Mouse (Mus musculus): ENCODE measurements around the gene Ctbp2. TPM values are rescaled to one million over a fixed set of nuclear protein-coding genes. Genes with fewer than 3 reads are reported as not detected.

The Ctbp2 gene
- polyA plus RNA-seq, 1 experiment from 2014 or later, result 74.0 TPM

DNA sequence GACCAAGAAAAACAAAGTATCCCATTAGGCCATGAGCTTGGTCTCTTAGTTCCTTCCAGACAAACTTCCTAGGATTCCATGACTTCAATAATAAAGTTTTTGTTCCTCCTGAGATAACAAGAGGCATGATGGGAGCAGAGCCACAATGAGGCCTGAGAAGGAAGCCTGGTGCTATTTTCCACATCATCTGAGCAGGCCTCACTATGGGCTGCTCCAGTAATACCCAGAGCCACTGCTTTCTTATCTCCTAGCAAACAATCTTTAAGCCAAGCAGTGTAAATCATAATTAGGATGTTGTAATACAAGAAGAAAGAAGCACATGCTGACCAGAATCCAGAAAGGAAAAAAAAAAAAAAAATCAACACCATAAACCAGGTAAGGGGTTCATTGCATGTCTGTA, 7.6 kb downstream of the Ctbp2 start:
- H3K27me3 ChIP-seq, result no peaks in the 10 kb centered on the region
- H3K9ac ChIP-seq, result no peak overlapping the region
- H3K4me1 ChIP-seq, result peaks cover 93% of the 10 kb centered on the region
- no peak overlapping the region for H3K27ac ChIP-seq
- no peak overlapping the region for H3K4me3 ChIP-seq
- ATAC-seq (ENCODE audit: low FRiP score, low read depth), result no peak
- no peaks in the 10 kb centered on the region for H3K36me3 ChIP-seq
- peak overlapping the region; percentile 59; the same call in 1 of the 2 replicates for H3K4me2 ChIP-seq (replicated peaks)
- H3K9me3 ChIP-seq, result no peaks in the 10 kb centered on the region

DNA sequence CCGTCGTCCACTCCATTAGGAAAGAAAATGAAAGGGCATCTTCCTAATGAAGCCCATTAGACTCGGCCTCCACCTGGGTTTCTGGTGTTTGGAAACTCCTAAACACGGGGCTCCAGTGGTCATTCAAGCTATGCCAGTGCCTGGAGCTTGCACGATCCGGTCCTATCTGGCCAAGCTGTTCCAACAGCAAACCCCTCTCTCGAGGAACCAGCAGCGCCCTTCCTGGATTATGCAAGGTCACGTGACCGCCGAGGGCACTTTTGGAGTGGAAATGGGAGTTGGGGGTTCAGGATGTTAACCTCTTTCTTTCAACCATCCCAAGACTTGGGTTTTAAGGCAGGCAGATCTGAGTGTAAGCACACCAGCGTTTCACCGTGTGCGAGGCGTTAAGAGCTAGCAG, 8.3 kb downstream of the Ctbp2 start:
- WGBS, result 9% methylated on average over 15 of the region's 15 CpGs
- H3K9ac ChIP-seq, result 0 out of 2 replicates have a peak overlapping the region, but pooled peaks have one; percentile 43
- H3K4me2 ChIP-seq (replicated peaks), result peak overlapping the region; percentile 59
- no peak for ATAC-seq (ENCODE audit: low FRiP score, low read depth)
- no peaks in the 10 kb centered on the region for H3K36me3 ChIP-seq
- H3K27me3 ChIP-seq, result no peaks in the 10 kb centered on the region
- H3K4me3 ChIP-seq, result peak overlapping the region; percentile 20; the same call in 1 of the 2 replicates
- H3K9me3 ChIP-seq, result no peaks in the 10 kb centered on the region
- H3K27ac ChIP-seq, result no peak overlapping the region
- peaks cover 97% of the 10 kb centered on the region for H3K4me1 ChIP-seq

DNA sequence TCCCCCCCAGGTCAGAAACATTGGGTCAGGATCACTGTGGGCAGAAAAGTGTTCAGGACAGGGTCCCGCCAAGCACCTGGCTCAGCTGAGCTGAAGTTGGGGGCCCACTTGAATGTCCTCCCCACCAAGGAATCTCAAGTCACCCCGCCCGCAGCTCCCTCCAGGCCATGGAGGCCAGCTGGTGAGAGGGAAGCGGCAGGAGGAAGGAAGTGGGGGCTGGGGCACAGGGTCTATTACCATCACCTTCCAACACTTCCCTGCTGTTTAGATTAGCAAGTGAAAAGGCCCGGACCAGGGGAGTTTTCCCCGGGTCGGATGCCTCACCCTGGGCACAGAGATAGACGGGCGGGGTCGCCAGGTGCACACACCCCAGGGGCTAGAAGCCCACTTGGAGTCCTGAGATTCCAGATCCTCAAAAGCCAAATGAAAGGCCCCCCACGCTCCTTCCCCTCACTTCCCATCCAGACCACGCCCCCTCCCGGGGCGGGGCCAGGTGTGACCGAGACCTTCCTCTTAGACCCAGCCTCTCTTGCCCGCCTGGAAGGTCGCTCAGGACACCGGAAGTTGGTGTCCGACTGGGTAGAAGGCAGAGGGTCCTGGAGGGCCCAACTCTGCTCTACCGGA, 9.2 kb downstream of the Ctbp2 start:
- Histone ChIP-seq H3K9ac (no peak overlapping the region), H3K4me2 (replicated peaks) (peak overlapping the region; percentile 59), H3K4me3 (peak overlapping the region; percentile 20), H3K9me3 (no peaks in the 10 kb centered on the region), H3K27me3 (no peaks in the 10 kb centered on the region), H3K27ac (no peak overlapping the region), H3K4me1 (peaks cover 98% of the 10 kb centered on the region), H3K36me3 (no peaks in the 10 kb centered on the region)
- no peak for ATAC-seq (ENCODE audit: low FRiP score, low read depth)
- 9% methylated on average over 20 of the region's 20 CpGs for WGBS

DNA sequence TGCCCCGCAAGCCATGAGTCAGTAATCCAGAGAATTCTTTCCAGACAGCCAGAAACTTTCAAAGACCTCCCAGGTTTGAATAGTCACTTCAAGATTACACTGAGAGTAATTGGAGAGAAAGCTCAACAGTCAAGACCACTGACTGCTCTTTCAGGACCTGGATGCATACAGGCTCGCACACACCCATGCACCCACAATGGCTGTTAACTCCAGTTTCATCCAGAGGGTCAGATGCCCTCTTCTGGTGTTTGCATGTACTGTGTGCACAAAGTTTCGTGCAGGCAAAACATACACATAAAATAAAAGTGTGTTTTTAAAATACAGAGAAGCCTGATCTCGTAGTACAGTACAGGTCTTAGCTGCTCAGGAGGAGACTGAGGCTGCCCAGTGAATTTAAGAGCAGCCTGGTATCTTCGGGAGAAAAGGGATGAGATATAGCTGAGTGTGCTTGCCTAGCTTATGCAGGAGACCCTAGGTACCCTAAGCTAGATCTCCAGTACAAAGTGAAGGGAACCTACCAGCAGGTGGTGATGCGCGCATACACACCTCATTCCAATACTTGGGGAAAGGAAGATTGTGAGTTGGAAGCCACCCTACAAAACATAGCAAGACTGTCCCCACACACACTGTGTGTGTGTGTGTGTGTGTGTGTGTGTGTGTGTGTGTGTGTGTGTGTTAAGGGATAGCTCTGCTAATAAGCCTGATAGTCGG, 10.8 kb downstream of the Ctbp2 start:
- no peak for ATAC-seq (ENCODE audit: low FRiP score, low read depth)
- H3K4me3 ChIP-seq, result no peak overlapping the region
- H3K9me3 ChIP-seq, result no peaks in the 10 kb centered on the region
- H3K27ac ChIP-seq, result no peak overlapping the region
- WGBS, result 74% methylated on average over 8 of the region's 8 CpGs
- H3K9ac ChIP-seq, result no peak overlapping the region
- no peaks in the 10 kb centered on the region for H3K27me3 ChIP-seq
- peaks cover 90% of the 10 kb centered on the region for H3K4me1 ChIP-seq
- H3K4me2 ChIP-seq (replicated peaks), result no peak overlapping the region
- peaks cover 3% of the 10 kb centered on the region; the same call in 1 of the 2 replicates for H3K36me3 ChIP-seq

DNA sequence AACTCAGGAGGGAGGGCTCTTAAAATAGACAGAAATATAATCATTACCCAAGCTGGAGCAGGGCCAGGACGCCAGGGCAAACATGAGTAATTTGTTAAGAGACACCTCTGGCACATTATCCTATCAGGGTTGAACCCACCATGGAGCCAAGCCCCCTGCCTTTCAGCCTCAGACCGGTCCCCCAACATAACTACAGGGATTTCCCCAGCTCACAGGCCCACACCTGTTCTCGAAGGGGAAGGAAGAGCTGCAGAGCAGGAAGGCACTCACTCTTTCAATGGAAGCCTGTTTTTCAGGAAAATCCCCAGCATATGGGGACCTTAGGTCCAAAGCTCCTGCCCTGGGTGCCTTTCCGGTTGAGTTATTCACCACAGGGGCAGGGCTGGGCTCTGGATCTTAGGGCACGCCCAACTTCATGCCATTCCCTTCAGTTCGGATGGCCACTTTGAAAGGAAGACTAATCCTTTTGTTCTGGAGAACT, 11.8 kb downstream of the Ctbp2 start:
- ATAC-seq (ENCODE audit: low FRiP score, low read depth), result no peak
- no peak overlapping the region; the same call in 1 of the 2 replicates for H3K27ac ChIP-seq
- H3K9ac ChIP-seq, result no peak overlapping the region
- peaks cover 3% of the 10 kb centered on the region; the same call in 1 of the 2 replicates for H3K36me3 ChIP-seq
- H3K27me3 ChIP-seq, result no peaks in the 10 kb centered on the region
- peaks cover 80% of the 10 kb centered on the region for H3K4me1 ChIP-seq
- H3K4me3 ChIP-seq, result no peak overlapping the region
- WGBS, result 44% methylated on average over 6 of the region's 6 CpGs
- H3K9me3 ChIP-seq, result no peaks in the 10 kb centered on the region
- H3K4me2 ChIP-seq (replicated peaks), result no peak overlapping the region

DNA sequence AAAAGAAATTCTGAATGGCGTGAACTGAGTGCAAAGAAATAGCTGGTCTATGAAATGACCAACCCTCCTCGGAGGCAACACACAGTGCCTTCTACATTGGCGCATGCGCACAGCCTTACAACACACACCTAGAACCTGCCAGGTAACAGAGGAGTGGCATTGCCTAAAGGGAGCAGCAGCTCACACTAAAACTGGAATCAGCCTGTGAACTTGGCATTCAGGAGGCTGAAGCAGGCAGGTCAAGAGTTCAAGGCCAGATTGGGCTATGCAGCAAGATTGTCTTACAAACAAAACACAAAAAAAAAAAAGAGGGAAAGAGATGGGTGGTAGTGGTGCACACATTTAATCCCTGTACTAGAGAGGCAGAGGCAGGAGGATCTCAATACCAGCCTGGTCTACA, 14.7 kb downstream of the Ctbp2 start:
- Histone ChIP-seq H3K9me3 (no peaks in the 10 kb centered on the region), H3K36me3 (peaks cover 3% of the 10 kb centered on the region; the same call in 1 of the 2 replicates), H3K27me3 (no peaks in the 10 kb centered on the region), H3K4me3 (no peak overlapping the region), H3K4me2 (replicated peaks) (no peak overlapping the region), H3K27ac (no peak overlapping the region), H3K9ac (no peak overlapping the region), H3K4me1 (peaks cover 64% of the 10 kb centered on the region)
- WGBS, result 93% methylated on average over 4 of the region's 4 CpGs
- no peak for ATAC-seq (ENCODE audit: low FRiP score, low read depth)

DNA sequence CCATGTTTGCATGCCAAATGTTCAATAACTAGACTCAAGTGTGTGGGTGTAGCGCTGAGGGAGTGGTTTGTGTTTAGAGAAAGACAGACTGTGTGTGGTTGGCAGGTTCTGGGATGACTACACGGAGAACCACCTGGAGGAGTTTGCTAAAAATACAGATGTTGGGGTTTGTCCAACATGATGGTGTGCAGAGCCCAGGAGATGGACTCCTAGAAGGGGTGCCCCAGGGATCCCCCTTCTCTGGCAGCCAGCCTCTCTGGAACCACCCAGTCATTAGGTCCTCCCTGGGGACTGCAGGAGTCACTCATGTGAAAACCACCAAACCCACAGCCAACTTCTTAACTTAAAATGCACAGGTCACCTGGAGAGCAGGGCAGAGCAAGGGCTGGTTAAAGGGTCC, 15.5 kb downstream of the Ctbp2 start:
- no peak overlapping the region for H3K9ac ChIP-seq
- H3K4me1 ChIP-seq, result peaks cover 60% of the 10 kb centered on the region
- H3K27me3 ChIP-seq, result no peaks in the 10 kb centered on the region
- H3K36me3 ChIP-seq, result peaks cover 3% of the 10 kb centered on the region; the same call in 1 of the 2 replicates
- H3K4me3 ChIP-seq, result no peak overlapping the region
- no peak for ATAC-seq (ENCODE audit: low FRiP score, low read depth)
- no peak overlapping the region for H3K27ac ChIP-seq
- 84% methylated on average over 2 of the region's 2 CpGs for WGBS
- H3K9me3 ChIP-seq, result no peaks in the 10 kb centered on the region
- no peak overlapping the region for H3K4me2 ChIP-seq (replicated peaks)

DNA sequence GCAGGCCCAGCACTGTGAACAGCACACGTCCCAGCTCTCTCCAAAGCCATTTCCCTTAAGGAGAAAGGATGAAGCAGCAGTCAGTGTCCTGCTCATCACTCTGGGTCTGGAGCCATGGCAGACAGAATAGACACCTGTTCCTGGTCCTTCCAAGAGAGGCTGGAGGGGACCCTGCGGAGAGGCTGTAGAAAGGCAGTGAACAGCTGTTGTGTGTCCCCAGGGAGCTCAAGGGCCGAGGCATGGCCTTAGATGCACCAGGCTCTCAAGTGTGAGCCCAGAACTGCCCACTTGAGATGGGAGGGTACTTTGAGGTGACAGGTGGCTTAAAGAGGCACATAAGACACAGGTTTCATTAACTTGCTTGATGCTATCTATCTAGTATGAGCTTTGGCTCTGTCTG, 21.6 kb downstream of the Ctbp2 start:
- Histone ChIP-seq H3K27me3 (no peaks in the 10 kb centered on the region), H3K9me3 (no peaks in the 10 kb centered on the region), H3K4me3 (no peak overlapping the region), H3K4me1 (peaks cover 34% of the 10 kb centered on the region), H3K36me3 (peaks cover 14% of the 10 kb centered on the region), H3K27ac (no peak overlapping the region), H3K9ac (no peak overlapping the region), H3K4me2 (replicated peaks) (no peak overlapping the region)
- no peak for ATAC-seq (ENCODE audit: low FRiP score, low read depth)
- WGBS, result 67% methylated on average over 3 of the region's 3 CpGs

DNA sequence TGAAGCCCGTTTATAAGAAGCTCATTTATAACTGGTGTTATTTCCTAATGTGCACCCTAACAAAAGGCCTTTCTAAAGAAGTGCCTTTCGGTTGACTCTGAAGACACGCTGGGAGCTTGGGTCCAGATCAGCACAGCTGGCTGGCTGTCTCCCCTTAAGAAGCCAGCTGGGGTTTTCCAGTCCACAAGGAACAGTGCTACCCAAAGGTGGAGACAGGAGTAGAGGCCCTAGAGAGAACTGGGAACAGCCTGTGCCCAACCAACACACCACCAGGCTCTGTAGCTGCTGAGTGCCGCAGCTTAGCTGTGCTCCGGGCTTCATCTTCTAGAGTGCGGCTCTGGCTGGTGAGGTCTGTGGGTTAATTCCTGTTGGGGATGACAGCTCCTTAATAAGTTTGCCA, 23.1 kb downstream of the Ctbp2 start:
- peaks cover 34% of the 10 kb centered on the region for H3K4me1 ChIP-seq
- no peaks in the 10 kb centered on the region for H3K9me3 ChIP-seq
- H3K4me3 ChIP-seq, result no peak overlapping the region
- 90% methylated on average over 6 of the region's 6 CpGs for WGBS
- H3K36me3 ChIP-seq, result peaks cover 17% of the 10 kb centered on the region
- no peaks in the 10 kb centered on the region for H3K27me3 ChIP-seq
- H3K9ac ChIP-seq, result no peak overlapping the region
- H3K4me2 ChIP-seq (replicated peaks), result no peak overlapping the region
- H3K27ac ChIP-seq, result no peak overlapping the region
- no peak for ATAC-seq (ENCODE audit: low FRiP score, low read depth)

DNA sequence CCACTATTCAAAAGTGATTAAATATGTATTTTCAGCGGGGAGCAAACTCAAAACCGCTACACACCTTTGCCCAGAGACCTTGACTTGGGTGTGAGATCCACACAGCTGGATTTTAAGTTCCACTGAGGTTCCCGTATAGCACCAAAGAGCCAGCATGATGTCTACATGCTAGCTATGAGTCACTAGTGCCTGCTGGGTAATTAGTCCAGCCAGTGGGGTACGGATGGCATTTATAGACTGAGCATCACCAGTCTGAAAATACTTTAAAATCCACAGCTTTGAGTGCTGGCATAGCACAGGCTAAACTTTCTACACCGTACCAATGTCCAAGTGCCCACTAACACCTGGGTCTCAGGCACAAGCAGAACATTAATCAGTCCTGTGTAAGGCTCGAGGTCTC, 24.0 kb downstream of the Ctbp2 start:
- H3K4me3 ChIP-seq, result no peak overlapping the region
- no peak overlapping the region for H3K4me2 ChIP-seq (replicated peaks)
- H3K9ac ChIP-seq, result no peak overlapping the region
- H3K4me1 ChIP-seq, result peaks cover 30% of the 10 kb centered on the region
- ATAC-seq (ENCODE audit: low FRiP score, low read depth), result no peak
- peaks cover 19% of the 10 kb centered on the region for H3K36me3 ChIP-seq
- 76% methylated on average over 6 of the region's 6 CpGs for WGBS
- no peak overlapping the region for H3K27ac ChIP-seq
- no peaks in the 10 kb centered on the region for H3K27me3 ChIP-seq
- no peaks in the 10 kb centered on the region for H3K9me3 ChIP-seq

DNA sequence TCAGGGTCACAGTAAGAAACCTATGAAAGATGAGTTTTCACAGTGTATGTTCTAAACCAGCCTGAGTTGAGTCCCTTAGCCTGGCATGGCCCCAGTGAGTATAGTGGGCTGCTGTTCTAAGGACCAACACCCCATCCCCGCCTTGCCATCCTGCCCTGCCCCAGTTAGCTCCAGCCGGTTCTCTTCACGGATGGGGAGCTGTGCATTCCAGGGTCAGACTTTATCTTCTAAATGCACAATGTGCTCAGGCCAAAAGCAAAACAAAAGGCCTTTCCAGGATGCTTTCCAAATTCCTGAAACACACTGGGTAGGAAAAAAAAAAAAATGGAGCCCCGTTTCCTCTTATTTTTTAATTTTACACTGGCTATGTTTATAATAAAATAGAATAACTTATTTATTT, 24.9 kb downstream of the Ctbp2 start:
- WGBS, result 78% methylated on average over 4 of the region's 4 CpGs
- Histone ChIP-seq H3K36me3 (peaks cover 19% of the 10 kb centered on the region), H3K27ac (no peak overlapping the region)

DNA sequence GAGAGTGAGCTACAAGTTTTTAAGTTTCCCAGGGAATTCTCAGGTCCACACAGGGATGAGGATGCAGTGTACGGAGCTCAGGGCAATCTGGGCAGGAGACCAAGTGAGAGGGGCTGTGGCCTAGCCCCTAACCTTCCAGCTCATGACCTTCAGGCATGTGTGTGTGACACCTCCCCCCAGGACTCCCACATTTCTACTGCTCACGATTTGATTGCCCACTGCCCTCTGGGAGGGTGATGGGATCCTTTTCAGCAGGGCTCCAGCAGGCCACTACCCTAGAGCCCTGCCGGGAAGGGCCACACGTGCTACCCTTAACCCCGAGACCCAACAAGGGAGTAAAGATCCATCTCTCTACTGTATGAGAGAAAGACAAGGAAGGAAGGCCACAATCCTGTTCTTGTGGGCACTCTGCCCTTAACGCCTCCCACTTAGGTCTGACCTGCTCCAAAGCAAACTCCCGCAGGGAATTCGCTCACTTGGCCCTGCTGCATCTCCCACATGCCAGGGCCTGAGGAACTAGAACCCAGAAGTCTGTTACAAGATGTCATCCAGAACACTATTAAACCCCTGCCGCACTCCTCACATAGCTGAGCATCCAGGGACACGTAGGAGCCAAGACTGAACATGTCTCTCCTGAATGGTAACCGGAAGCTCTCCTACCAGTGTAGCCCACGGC, 25.9 kb downstream of the Ctbp2 start:
- H3K4me1 ChIP-seq, result peaks cover 34% of the 10 kb centered on the region
- no peak overlapping the region for H3K4me2 ChIP-seq (replicated peaks)
- no peak overlapping the region for H3K27ac ChIP-seq
- no peaks in the 10 kb centered on the region for H3K9me3 ChIP-seq
- 82% methylated on average over 12 of the region's 12 CpGs for WGBS
- H3K9ac ChIP-seq, result no peak overlapping the region
- no peak overlapping the region for H3K4me3 ChIP-seq
- no peaks in the 10 kb centered on the region for H3K27me3 ChIP-seq
- peaks cover 19% of the 10 kb centered on the region for H3K36me3 ChIP-seq
- no peak for ATAC-seq (ENCODE audit: low FRiP score, low read depth)

More for the DNA sequence above, 24.9 kb downstream of the Ctbp2 start:
- H3K4me3 ChIP-seq, result no peak overlapping the region
- no peak overlapping the region for H3K9ac ChIP-seq
- no peaks in the 10 kb centered on the region for H3K9me3 ChIP-seq
- H3K27me3 ChIP-seq, result no peaks in the 10 kb centered on the region
- no peak overlapping the region for H3K4me2 ChIP-seq (replicated peaks)
- peaks cover 29% of the 10 kb centered on the region for H3K4me1 ChIP-seq
- no peak for ATAC-seq (ENCODE audit: low FRiP score, low read depth)
